Mouse (Mus musculus) midbrain, postnatal 0 days (tissue): ENCODE measurements around the gene Hs3st1. TPM values are rescaled to one million over a fixed set of nuclear protein-coding genes. Genes with fewer than 3 reads are reported as not detected.

Experiments used
- ATAC-seq: fragments of 200-750 bp; cut with Nextera tagmentation; 2 replicates; pipeline ENCODE4 v1.8.0; 2017; ENCODE audit warnings: moderate number of reproducible peaks, mild to moderate bottlenecking, moderate TSS enrichment, moderate library complexity; ENCODE audit not compliant: low FRiP score
- DNase-seq: peaks from one replicate; pipeline ENCODE4 v3.0.0-alpha.2; 2015; ENCODE audit warnings: low spot score
- H3K27ac ChIP-seq: fragments of 300-500 bp; sonication (generic); 2 replicates; pipeline ENCODE4 v1.5.1; 2014; ENCODE audit warnings: low read depth, mild to moderate bottlenecking, low read length, mixed read lengths
- H3K27me3 ChIP-seq: fragments of 300-500 bp; sonication (generic); 2 replicates; pipeline ENCODE4 v1.6.1; 2014; ENCODE audit warnings: low read length, control low read depth, mixed read lengths; ENCODE audit not compliant: insufficient read depth
- H3K36me3 ChIP-seq: fragments of 300-500 bp; sonication (generic); 2 replicates; pipeline ENCODE4 v1.6.1; 2014; ENCODE audit warnings: low read length, control low read depth, mixed read lengths; ENCODE audit not compliant: insufficient read depth
- H3K4me1 ChIP-seq: fragments of 300-500 bp; sonication (generic); 2 replicates; pipeline ENCODE4 v1.6.1; 2014; ENCODE audit warnings: mild to moderate bottlenecking, control low read depth, antibody characterized with exemption, low read length, mixed read lengths; ENCODE audit not compliant: insufficient read depth
- H3K4me2 ChIP-seq: fragments of 300-500 bp; sonication (generic); 2 replicates; pipeline ENCODE4 v1.6.1; 2014; ENCODE audit warnings: low read depth, mild to moderate bottlenecking, low read length, mixed read lengths; ENCODE audit not compliant: poor library complexity, severe bottlenecking
- H3K4me3 ChIP-seq: fragments of 300-500 bp; sonication (generic); 2 replicates; pipeline ENCODE4 v1.5.1; 2014; ENCODE audit warnings: low read depth, mild to moderate bottlenecking, low read length, moderate library complexity
- H3K9ac ChIP-seq: fragments of 300-500 bp; sonication (generic); replicated peaks from 2 replicates; pipeline ENCODE4 v1.6.1; 2014; ENCODE audit warnings: mild to moderate bottlenecking, low read length, moderate library complexity, mixed read lengths; ENCODE audit not compliant: poor library complexity, severe bottlenecking
- H3K9me3 ChIP-seq: fragments of 300-500 bp; sonication (generic); 2 replicates; pipeline ENCODE4 v1.6.1; 2016; ENCODE audit warnings: low read length, control low read depth
- CTCF ChIP-seq: IDR thresholded peaks from 2 replicates; pipeline ENCODE4 v1.5.1; 2016; ENCODE audit warnings: antibody characterized with exemption, mild to moderate bottlenecking
- WGBS: fragments of 180-500 bp; shearing (Covaris S2); extraction: QIAGEN DNeasy Blood & Tissue Kit; methylation state at CpG from one replicate; pipeline ENCODE4 v1.1.7; 2014; 5-methylcytosine and 5-hydroxymethylcytosine counted together
- polyA plus RNA-seq: library from polyadenylated mRNA; unstranded; fragments of >200 nt; fragmentation: Nextera tagmentation; extraction: Ambion mirVana; gene quantifications from 2 replicates; pipeline ENCODE4 v1.2.1, GENCODE M21; 2015
- total RNA-seq: library from RNA; depleted of rRNA; stranded (reverse); fragments of >200 nt; gene quantifications from 2 replicates; pipeline ENCODE4 v1.2.3, GENCODE M21; 2014

Hs3st1 gene
- total and polyA plus RNA-seq, 2 experiments from 2014 or later, result 29.6 to 42.3 TPM

DNA sequence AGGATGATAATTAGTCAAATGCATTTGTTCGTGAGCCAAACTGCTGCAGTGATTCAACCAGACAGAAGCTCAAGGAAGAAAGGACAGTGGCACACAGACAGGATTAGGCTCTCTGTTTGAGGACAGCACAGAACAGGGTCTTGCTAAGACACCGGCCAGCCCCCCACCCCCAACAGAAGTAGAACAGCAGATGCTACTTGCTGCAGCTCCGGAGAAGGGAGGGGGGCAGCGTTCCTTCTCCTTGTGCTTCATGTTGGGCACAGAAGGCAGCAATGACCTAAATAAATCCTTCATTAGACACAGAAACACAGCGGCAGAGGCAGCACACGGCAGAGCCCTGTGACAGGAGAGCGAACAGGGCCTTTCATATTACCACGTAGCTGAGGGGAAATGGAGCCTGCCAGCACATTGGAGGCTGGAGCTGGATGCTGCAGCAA is 130.2 kb downstream of the Hs3st1 start:
- Histone ChIP-seq H3K9me3 (no peaks in the 10 kb centered on the region), H3K4me2 (peak overlapping the region; percentile 13; the same call in 1 of the 2 replicates), H3K4me3 (no peak overlapping the region), H3K27me3 (no peaks in the 10 kb centered on the region), H3K9ac (0 out of 2 replicates have a peak overlapping the region, but pooled peaks have one; percentile 34), H3K36me3 (no peaks in the 10 kb centered on the region), H3K4me1 (no peaks in the 10 kb centered on the region), H3K27ac (peak overlapping the region; percentile 18; the same call in 1 of the 2 replicates)
- no peak for TF ChIP-seq CTCF
- DNase-seq (peak; percentile 67), ATAC-seq (0 out of 2 replicates have a peak, but pooled peaks have one; percentile 33)
- WGBS, result 29% methylated on average over 8 of the region's 8 CpGs

DNA sequence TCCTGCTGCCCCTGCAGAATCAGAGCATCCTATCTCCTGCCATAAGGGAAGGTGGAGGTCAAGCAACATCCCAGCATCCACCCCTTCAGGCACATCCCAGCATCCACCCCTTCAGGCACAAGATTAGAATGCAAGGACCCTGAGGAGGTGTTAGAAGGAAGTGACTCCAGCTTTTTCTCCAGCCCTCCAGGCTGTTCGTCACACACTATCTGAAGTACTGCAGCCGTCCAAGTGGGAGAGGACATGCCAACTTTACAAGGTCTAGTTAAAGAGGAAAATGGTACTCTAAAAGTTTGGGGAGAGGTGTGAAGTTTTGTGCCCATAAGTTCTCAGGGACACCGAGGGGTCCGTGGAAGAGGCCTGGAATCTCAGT is 131.1 kb downstream of the Hs3st1 start:
- H3K27ac ChIP-seq, result no peak overlapping the region
- H3K27me3 ChIP-seq, result no peaks in the 10 kb centered on the region
- no peaks in the 10 kb centered on the region for H3K4me1 ChIP-seq
- H3K36me3 ChIP-seq, result no peaks in the 10 kb centered on the region
- 68% methylated on average over 4 of the region's 4 CpGs for WGBS
- TF ChIP-seq CTCF, result no peak
- no peak overlapping the region for H3K4me3 ChIP-seq
- no peak overlapping the region for H3K4me2 ChIP-seq
- DNase-seq (no peak), ATAC-seq (no peak)
- no peak overlapping the region for H3K9ac ChIP-seq
- H3K9me3 ChIP-seq, result no peaks in the 10 kb centered on the region

DNA sequence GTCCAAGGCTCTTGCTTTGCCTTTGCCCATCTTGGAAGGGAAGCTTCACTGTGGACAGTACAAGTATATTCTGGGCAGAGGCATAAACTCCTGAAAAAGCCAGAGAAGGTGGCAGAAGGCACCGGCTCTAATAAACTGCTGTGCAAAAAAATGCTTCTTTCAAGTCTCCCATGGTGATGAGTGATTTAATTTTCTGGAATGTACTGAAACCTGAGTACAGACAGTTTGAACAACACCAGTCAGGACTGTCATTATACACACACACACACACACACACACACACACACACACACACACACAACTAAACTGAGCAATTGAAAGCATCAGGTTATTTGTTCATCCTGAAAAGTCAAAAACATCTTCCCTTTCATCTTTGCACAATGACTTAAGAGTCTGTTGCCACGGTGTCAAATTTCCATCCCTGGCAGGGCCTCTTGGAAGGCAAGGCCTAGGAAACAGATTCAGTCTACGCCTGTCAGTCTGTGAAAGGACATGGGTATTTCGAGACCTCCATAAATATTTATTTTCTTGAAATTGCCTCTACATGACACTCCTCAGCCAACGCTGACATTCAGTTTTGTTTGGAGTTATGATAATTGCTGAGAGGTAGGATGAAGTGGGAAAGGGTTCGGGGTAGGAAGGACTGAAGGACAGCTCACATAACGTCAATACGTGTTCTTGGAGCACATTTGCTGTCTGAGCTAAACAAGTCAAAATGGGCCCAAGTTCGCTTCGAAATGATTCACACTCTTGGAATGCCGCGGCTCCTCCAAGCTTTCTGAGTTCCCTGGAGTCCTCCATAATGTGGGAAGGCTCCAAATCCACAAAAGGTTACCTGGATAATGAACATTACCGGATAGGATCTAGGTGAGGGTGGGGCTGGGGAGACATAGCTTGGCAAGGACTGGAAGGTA is 131.7 kb downstream of the Hs3st1 start:
- TF ChIP-seq CTCF, result no peak
- no peak overlapping the region for H3K4me3 ChIP-seq
- no peak overlapping the region for H3K9ac ChIP-seq
- ATAC-seq, result no peak
- H3K36me3 ChIP-seq, result no peaks in the 10 kb centered on the region
- H3K27me3 ChIP-seq, result no peaks in the 10 kb centered on the region
- no peak overlapping the region for H3K4me2 ChIP-seq
- no peak for DNase-seq
- no peaks in the 10 kb centered on the region for H3K4me1 ChIP-seq
- 57% methylated on average over 13 of the region's 13 CpGs for WGBS
- H3K27ac ChIP-seq, result no peak overlapping the region
- H3K9me3 ChIP-seq, result no peaks in the 10 kb centered on the region

DNA sequence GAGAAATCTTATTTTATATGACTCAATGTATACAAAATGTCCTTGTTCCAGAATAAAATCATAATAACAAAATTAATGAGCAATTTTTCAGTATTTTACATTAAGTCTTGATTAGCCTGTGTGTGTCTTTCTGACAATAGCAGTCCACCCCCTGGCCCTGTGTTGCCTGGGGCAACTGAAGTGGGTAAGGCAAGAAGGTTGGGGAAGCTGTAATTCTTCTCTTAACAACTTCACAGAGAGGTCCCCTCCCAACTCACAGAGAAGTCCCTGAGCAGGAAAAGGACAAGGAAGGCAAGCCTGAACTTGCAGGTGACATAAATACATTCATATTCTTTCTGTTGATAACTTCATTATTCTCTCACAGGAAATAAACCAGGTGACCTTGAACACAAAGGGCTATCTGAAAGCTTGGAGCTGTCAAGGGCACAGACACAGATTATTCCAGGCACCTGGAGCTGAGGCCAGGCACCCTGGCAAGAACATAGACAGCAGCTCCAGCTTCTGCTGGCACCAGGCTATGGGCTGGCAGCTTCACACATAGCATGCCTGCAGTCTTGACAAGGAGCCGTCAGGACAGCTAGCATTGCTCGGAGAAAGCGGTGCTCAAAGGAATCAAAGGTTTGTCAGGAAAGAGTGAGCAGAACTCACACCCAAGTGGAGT is 134.9 kb downstream of the Hs3st1 start:
- TF ChIP-seq CTCF, result no peak
- 0 out of 2 replicates have a peak, but pooled peaks have one; percentile 31 for ATAC-seq
- WGBS, result 60% methylated on average over 3 of the region's 3 CpGs

DNA sequence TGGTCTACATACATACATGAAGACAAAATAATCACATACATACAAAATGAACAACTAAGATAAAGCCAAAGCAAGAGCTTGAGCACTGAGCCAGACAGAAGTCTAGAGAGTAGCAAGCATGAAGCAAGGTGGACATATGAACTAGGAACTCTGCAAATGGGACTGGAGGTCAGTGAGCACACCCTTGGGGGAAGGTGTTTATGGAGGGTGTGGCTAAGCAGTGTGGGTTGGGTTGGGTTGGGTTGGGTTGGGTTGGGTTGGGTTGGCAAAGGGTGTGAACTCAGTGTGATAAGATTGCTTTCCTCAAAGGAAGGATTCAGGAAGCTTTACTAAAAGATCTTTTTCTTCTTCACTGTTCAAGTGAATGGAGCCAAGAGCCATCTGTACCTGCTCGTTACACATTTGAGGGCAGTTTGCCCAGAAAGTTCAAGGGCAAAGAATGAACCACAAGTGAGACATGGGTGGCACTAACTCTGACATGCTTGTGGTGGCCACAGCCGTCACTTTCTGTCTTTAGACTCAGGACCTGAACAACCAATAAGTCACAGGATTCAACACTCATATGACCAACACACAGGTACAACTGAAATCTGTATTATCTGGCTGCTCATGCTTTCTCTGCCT is 137.8 kb downstream of the Hs3st1 start:
- no peak overlapping the region for H3K9ac ChIP-seq
- H3K4me3 ChIP-seq, result no peak overlapping the region
- H3K4me1 ChIP-seq, result no peaks in the 10 kb centered on the region
- H3K9me3 ChIP-seq, result no peaks in the 10 kb centered on the region
- H3K27me3 ChIP-seq, result no peaks in the 10 kb centered on the region
- WGBS, result 83% methylated on average over 2 of the region's 2 CpGs
- no peak for TF ChIP-seq CTCF
- no peak for DNase-seq
- H3K36me3 ChIP-seq, result 0 out of 2 replicates have a peak, but pooled peaks cover 6% of the 10 kb centered on the region
- ATAC-seq, result no peak
- no peak overlapping the region for H3K27ac ChIP-seq
- no peak overlapping the region for H3K4me2 ChIP-seq

More for the DNA sequence above, 134.9 kb downstream of the Hs3st1 start:
- no peak overlapping the region for H3K9ac ChIP-seq
- H3K4me1 ChIP-seq, result no peaks in the 10 kb centered on the region
- no peak overlapping the region for H3K4me3 ChIP-seq
- no peaks in the 10 kb centered on the region for H3K36me3 ChIP-seq
- H3K27me3 ChIP-seq, result no peaks in the 10 kb centered on the region
- no peak overlapping the region for H3K27ac ChIP-seq
- H3K9me3 ChIP-seq, result no peaks in the 10 kb centered on the region
- DNase-seq, result peak; percentile 44
- no peak overlapping the region for H3K4me2 ChIP-seq
